Mouse (Mus musculus) heart, embryonic 11.5 days (tissue): ENCODE data around the gene 2610318N02Rik. TPM values are rescaled to one million over a fixed set of nuclear protein-coding genes. Genes with fewer than 3 reads are reported as not detected.

Experiments used
- ATAC-seq: fragments of 200-750 bp; cut with Nextera tagmentation; replicated peaks from 2 replicates; pipeline ENCODE4 v1.8.0; 2017; ENCODE audit warnings: moderate library complexity; ENCODE audit not compliant: insufficient number of reproducible peaks, low FRiP score, low TSS enrichment
- H3K27ac ChIP-seq: fragments of 300-500 bp; sonication (generic); 2 replicates; pipeline ENCODE4 v1.5.1; 2014; ENCODE audit warnings: mild to moderate bottlenecking, low read depth, low read length
- H3K27me3 ChIP-seq: fragments of 300-500 bp; sonication (generic); 2 replicates; pipeline ENCODE4 v1.6.1; 2014; ENCODE audit warnings: mild to moderate bottlenecking, low read length, mixed read lengths; ENCODE audit not compliant: control insufficient read depth, insufficient read depth
- H3K36me3 ChIP-seq: fragments of 300-500 bp; sonication (generic); 2 replicates; pipeline ENCODE4 v1.6.1; 2014; ENCODE audit warnings: mild to moderate bottlenecking, low read length, moderate library complexity, mixed read lengths; ENCODE audit not compliant: control insufficient read depth, insufficient read depth
- H3K4me1 ChIP-seq: fragments of 300-500 bp; sonication (generic); 2 replicates; pipeline ENCODE4 v1.6.1; 2014; ENCODE audit warnings: low read length; ENCODE audit not compliant: control insufficient read depth, insufficient read depth
- H3K4me2 ChIP-seq: fragments of 300-500 bp; sonication (generic); 2 replicates; pipeline ENCODE4 v1.6.1; 2014; ENCODE audit warnings: mild to moderate bottlenecking, moderate library complexity
- H3K4me3 ChIP-seq: fragments of 300-500 bp; sonication (generic); 2 replicates; pipeline ENCODE4 v1.5.1; 2014; ENCODE audit warnings: low read depth, low read length
- H3K9ac ChIP-seq: fragments of 300-500 bp; sonication (generic); 2 replicates; pipeline ENCODE4 v1.6.1; 2014; ENCODE audit warnings: mild to moderate bottlenecking, low read depth, low read length, moderate library complexity
- H3K9me3 ChIP-seq: fragments of 300-500 bp; sonication (generic); replicated peaks from 2 replicates; pipeline ENCODE4 v1.6.1; 2016; ENCODE audit warnings: low read length; ENCODE audit not compliant: control insufficient read depth
- WGBS: fragments of 180-500 bp; shearing (Covaris S2); extraction: QIAGEN DNeasy Blood & Tissue Kit; methylation state at CpG from one replicate; pipeline ENCODE4 v1.1.7; 2014; ENCODE audit not compliant: insufficient replicate concordance; 5-methylcytosine and 5-hydroxymethylcytosine counted together
- microRNA counts: library from miRNA; unstranded; fragments of <30 nt; microRNA quantifications from one replicate; lab custom pipeline; 2015
- microRNA-seq: library from miRNA; unstranded; fragments of <30 nt; microRNA quantifications from one replicate; pipeline ENCODE4, GENCODE M21; 2016; ENCODE audit warnings: borderline number of aligned reads
- polyA plus RNA-seq: library from polyadenylated mRNA; unstranded; fragments of >200 nt; fragmentation: Nextera tagmentation; extraction: Ambion mirVana; gene quantifications from 2 replicates; pipeline ENCODE4 v1.2.1, GENCODE M21; 2014

The 2610318N02Rik gene
- polyA plus RNA-seq, 1 experiment from 2014 or later: 41.5 TPM

DNA sequence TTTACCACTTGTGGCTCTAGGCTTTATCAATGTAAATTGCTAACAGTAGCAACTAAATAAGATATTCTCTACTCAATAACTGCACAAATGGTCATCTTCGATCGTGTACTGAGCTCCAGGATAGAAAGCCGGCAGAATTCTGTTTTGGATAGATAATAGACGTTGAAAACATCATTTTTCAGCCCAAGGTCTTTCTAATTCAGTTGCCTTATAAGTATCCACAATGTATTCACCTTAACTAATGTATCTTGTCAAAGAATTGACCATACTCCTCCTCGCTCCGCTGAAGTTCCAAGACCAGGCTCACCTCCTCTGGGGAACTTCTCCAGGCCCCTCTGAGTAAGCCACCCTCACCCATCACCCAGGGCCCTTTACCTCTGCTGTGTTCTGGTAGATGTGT is 54.3 kb downstream of the 2610318N02Rik start:
- Histone ChIP-seq H3K4me1 (no peaks in the 10 kb centered on the region), H3K9ac (no peak overlapping the region), H3K27ac (no peak overlapping the region), H3K9me3 (0 out of 2 replicates have a peak, but pooled peaks cover 2% of the 10 kb centered on the region), H3K27me3 (no peaks in the 10 kb centered on the region), H3K4me3 (peak overlapping the region; percentile 77), H3K36me3 (peaks cover 7% of the 10 kb centered on the region; the same call in 1 of the 2 replicates), H3K4me2 (peak overlapping the region; percentile 80)
- WGBS: 48% methylated on average over 6 of the region's 6 CpGs
- ATAC-seq: no peak

DNA sequence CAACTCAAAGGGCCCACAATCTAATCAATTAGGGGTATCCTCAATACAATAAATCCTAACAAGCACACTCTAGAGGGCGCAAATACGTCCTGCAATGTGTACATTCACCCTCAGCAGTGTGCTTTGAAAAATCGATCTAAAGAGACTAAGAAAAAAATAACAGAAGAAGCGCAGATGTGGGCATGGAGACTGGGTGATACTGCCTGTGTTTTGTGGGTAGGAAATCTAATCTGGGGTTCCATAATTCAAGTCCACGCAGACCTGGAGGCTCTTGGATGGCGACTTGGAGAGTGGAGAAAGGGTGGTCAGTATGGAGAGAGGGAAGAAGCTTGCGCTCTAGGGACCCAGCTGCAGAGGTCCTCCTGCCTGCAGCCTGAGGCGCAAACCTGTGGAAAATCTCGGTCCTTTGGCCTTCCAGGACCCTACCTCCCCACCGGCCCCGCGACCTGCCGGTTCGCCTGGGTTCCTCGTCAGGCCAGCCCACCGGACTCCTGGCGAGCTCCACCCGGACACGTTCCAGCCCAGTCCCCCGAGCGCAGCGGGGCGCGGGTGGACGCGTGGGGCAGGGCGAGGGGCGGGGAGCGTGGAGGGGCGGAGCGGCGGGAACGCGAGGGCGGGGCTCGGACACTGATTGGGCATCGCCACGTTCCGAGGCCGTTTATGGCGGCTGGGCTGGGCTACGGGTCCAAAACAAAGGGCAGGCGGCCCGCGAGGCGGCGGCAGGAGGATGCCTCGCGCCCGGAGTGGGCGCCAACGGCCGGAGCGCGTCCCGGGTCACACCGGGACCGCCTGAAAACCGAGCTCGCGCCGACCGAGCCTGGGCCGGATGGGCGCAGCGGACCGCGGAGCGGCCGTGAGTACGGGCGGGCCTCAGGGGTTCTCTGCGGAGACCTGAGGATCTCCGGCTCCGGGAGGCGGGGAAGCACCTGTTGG is 55.2 kb downstream of the 2610318N02Rik start, which contains the start of gene Ypel1:
Ypel1 (plus strand) TSS at position 186 of the 933 bp plus-strand sequence.
- under 1% methylated on average over 74 of the region's 76 CpGs for WGBS
- no peaks in the 10 kb centered on the region for H3K36me3 ChIP-seq

DNA sequence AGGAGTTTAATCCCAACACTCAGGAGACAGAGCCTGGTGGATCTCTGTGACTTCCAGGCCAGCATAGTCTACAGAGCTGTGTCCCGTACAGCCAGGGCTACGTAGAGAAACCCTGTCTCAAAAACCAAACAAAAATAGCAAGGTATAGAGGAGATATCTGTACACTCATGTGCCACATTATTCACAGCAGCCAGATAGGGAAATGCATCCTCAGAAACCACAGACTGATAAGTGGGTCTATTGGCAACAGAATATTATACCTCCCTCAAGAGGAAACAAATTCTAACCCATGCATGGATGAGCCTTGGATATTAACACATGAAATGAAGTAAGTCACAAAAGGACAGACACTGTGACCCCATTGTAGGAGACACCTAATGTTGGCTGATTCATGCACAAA is 57.4 kb downstream of the 2610318N02Rik start:
- Histone ChIP-seq H3K4me2 (no peak overlapping the region), H3K4me3 (no peak overlapping the region), H3K36me3 (no peaks in the 10 kb centered on the region), H3K4me1 (no peaks in the 10 kb centered on the region), H3K9ac (no peak overlapping the region), H3K27ac (no peak overlapping the region), H3K27me3 (no peaks in the 10 kb centered on the region), H3K9me3 (no peaks in the 10 kb centered on the region)
- whole genome bisulfite sequencing: 77% methylated on average over 2 of the region's 2 CpGs
- no peak for ATAC-seq

More for the DNA sequence above, 55.2 kb downstream of the 2610318N02Rik start, which contains the start of gene Ypel1:
- H3K9ac ChIP-seq: peak within 1 kb of the TSS; percentile 84
- peak; percentile 89 for ATAC-seq
- peak within 1 kb of the TSS; percentile 77 for H3K4me3 ChIP-seq
- H3K9me3 ChIP-seq: no peaks in the 10 kb centered on the region
- H3K27ac ChIP-seq: peak within 1 kb of the TSS; percentile 73
- H3K4me1 ChIP-seq: no peaks in the 10 kb centered on the region
- H3K4me2 ChIP-seq: peak within 1 kb of the TSS; percentile 80
- H3K27me3 ChIP-seq: no peaks in the 10 kb centered on the region

MicroRNA genes within 50 kb of the gene (microRNA counts, 519-probe panel; counts per million panel counts)
- microRNA mmu-miR-130b (lab: Ali Mortazavi, UCI) (6,454 counts per million, percentile 84 among the panel's probes with 10 or more counts), microRNA mmu-miR-301b (lab: Ali Mortazavi, UCI) (2,524 counts per million, percentile 8 among the panel's probes with 10 or more counts)

Small RNA genes lying within 50 kb of the gene (microRNA-seq; reads per million reads assigned to microRNA genes)
- 5,585 reads per million, percentile 94 among the genes with 10 or more reads in this experiment for gene Mir130b
- 74.9 reads per million, percentile 61 among the genes with 10 or more reads in this experiment for gene Mir301b

Other genes with a start within 250 kb of the 2610318N02Rik start
- 14.6 and 25.5 TPM in 2 replicates for gene Ppm1f, start 228.7 kb downstream of the 2610318N02Rik start, polyA plus RNA-seq
- gene Mapk1, start 141.8 kb downstream of the 2610318N02Rik start, polyA plus RNA-seq: 146 and 165 TPM in 2 replicates
- gene Ypel1, start 55.5 kb downstream of the 2610318N02Rik start, polyA plus RNA-seq: 20.1 and 20.4 TPM in 2 replicates
- 104 and 108 TPM in 2 replicates for gene Ppil2, start 13.9 kb downstream of the 2610318N02Rik start, polyA plus RNA-seq
- gene Sdf2l1, start 7.2 kb upstream of the 2610318N02Rik start, polyA plus RNA-seq: 61.9 and 63.6 TPM in 2 replicates
- 4.6 and 5.8 TPM in 2 replicates for gene Ydjc, start 19.5 kb upstream of the 2610318N02Rik start, polyA plus RNA-seq
- 0.07 TPM in 1 of 2 replicates, not detected in the other for gene Ccdc116, start 22.1 kb upstream of the 2610318N02Rik start, polyA plus RNA-seq
- gene Ube2l3, start 77.5 kb upstream of the 2610318N02Rik start, polyA plus RNA-seq: 313 and 328 TPM in 2 replicates
- gene Rimbp3, start 83.4 kb upstream of the 2610318N02Rik start, polyA plus RNA-seq: 0.04 and 0.34 TPM in 2 replicates
- gene Hic2, start 108.4 kb upstream of the 2610318N02Rik start, polyA plus RNA-seq: 4.5 and 4.8 TPM in 2 replicates
- gene Tmem191c, start 150.9 kb upstream of the 2610318N02Rik start, polyA plus RNA-seq: 4.9 and 7.1 TPM in 2 replicates
- gene Serpind1, start 206.2 kb upstream of the 2610318N02Rik start, polyA plus RNA-seq: 0.61 and 2.5 TPM in 2 replicates